Mouse (Mus musculus): Measurements from ENCODE around the gene Gm11007. TPM values are rescaled to one million over a fixed set of nuclear protein-coding genes. Genes with fewer than 3 reads are reported as not detected.

Gene Gm11007
- not detected in 2 replicates for polyA plus RNA-seq (2012; rRNA removed)

GRCm38 (mm10) chr2:175643678-175644077 lies at the start of gene Gm11007:
Gene Gm11007 (plus strand): TSS chr2:175643978.

Other genes with a start within 250 kb of the Gm11007 start
- gene Gm4724, start 208.2 kb upstream of the Gm11007 start, polyA plus RNA-seq (2012; rRNA removed) = 18.9 and 21.5 TPM in 2 replicates
- 3.6 and 3.9 TPM in 2 replicates for gene Zfp965, start 174.0 kb upstream of the Gm11007 start, polyA plus RNA-seq (2012; rRNA removed)
- gene Zfp969, start 59.7 kb downstream of the Gm11007 start, polyA plus RNA-seq (2012; rRNA removed) = not detected in 2 replicates
- gene Gm2007, start 97.6 kb downstream of the Gm11007 start, polyA plus RNA-seq (2012; rRNA removed) = not detected in 2 replicates
- 4.3 and 4.4 TPM in 2 replicates for gene Gm14288, start 157.1 kb downstream of the Gm11007 start, polyA plus RNA-seq (2012; rRNA removed)
- 7.8 TPM in 2 replicates for gene Gm6710, start 225.2 kb downstream of the Gm11007 start, polyA plus RNA-seq (2012; rRNA removed)

Measured in central nervous system, embryonic 14 days (tissue).